Mouse (Mus musculus) A20 (cell line): ENCODE measurements around the gene Mfsd5.

Experiments
- DNase-seq: peaks from one replicate; pipeline ENCODE4 v3.0.0-alpha.2; 2011; ENCODE audit warnings: low read depth, low spot score

Mfsd5 gene

GRCm38 (mm10) chr15:102279092-102279782 is at the start of gene Mfsd5:
TSS of gene Mfsd5 (plus strand) at chr15:102279454.
- peak; percentile 96 for DNase-seq

DNA sequence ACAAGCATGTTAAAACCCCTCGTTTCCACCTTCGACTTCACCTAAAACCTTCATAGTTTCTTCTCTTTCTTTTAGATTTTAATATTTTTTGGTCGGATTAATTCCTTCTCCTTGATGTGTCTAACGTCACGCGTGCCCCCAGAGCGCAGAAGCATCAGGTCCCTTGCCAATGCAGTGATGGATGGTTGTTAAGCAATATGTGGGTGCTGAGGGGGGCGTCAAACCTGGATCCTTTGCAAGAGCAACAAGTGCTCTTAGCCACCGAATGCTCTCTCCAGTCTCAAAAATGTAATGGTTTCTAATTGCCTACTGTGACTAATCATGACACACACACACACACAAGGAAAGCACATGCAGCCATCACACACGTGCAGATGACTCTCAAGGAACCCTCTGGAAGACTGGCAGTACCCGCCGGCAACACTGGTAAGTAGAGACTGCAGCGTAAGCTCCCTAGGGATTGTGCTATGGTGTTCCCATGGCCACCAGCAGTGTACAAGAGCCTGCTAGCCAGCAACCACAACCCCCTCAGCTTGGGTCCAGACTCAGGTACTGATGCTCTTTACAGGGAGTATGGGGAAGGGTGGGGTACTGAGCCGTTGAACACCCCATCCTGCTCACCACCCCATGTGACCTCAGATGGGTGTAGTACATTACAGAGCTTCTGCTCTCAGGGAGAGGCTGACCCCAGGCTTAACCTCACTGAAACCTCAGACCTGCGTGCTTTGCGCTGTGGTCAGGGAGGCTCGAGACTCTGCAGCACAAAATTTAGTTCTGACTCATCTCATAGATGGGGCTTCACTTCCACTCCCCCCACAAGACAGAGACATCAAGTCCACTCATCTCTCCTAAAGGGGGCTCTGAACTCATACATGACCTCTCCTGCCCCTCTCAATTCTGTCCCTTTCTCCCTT is 48.6 kb upstream of the Mfsd5 start:
- DNase-seq, result no peak

- peak; percentile 32 for DNase-seq
These were observed 47.5 kb upstream of the Mfsd5 start, which contains the start of gene Itgb7 for GRCm38 (mm10) chr15:102231748-102232147. TSS of gene Itgb7 (minus strand) at chr15:102231944.

GRCm38 (mm10) chr15:102232764-102233163 is 46.5 kb upstream of the Mfsd5 start:
- no peak for DNase-seq

DNA sequence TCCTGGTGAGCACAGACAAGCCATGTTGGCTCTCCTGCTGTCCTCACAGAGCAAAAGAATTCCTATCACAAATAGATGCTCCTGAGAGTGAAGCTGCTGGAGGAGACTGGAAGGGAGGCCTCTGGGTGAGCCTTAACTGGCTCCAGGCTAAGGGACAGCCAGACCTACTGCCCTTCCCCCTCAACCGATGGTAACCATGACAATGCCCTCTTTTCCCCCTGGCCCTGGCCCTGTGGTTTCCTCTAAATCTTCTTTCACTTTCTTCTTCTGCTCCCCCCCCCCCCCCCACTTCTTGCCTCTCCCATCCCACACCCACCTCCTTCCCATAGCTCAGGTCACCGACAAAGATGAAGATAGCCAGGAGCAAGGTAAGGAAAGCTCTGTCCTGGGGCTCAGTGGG is 45.4 kb upstream of the Mfsd5 start:
- no peak for DNase-seq

DNA sequence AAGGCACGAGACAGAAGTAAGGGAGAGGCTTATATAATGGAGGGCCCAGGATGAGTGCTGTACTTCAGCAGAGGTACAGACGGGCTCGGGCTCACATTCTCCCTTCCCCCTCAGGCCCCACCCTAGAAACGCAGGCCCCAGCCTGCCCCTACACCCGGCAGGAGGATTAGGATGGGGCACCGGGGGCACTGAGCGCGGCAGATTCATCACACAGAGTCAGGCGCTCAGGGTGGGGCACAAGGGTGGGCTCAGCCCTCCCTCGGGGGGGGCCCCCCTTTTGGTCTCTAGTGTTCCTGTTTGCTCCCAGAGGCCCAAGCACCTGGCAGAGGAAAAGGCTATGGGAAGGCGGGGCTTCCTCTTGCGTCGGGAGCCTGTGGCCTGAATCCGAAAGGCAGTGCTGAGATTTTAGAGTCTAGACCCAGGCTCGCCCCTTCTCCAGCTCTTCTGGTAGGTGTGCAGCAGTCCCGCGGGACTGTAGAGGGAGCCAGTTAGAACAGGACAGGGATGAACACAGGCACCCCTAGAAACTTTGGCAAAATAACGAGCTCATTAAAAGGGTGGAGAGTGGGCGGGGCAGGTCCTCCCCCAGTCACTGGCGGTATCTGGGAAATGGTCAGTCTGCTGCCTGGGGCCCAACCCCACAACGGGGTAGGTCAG is 43.8 kb upstream of the Mfsd5 start:
- DNase-seq, result no peak

DNA sequence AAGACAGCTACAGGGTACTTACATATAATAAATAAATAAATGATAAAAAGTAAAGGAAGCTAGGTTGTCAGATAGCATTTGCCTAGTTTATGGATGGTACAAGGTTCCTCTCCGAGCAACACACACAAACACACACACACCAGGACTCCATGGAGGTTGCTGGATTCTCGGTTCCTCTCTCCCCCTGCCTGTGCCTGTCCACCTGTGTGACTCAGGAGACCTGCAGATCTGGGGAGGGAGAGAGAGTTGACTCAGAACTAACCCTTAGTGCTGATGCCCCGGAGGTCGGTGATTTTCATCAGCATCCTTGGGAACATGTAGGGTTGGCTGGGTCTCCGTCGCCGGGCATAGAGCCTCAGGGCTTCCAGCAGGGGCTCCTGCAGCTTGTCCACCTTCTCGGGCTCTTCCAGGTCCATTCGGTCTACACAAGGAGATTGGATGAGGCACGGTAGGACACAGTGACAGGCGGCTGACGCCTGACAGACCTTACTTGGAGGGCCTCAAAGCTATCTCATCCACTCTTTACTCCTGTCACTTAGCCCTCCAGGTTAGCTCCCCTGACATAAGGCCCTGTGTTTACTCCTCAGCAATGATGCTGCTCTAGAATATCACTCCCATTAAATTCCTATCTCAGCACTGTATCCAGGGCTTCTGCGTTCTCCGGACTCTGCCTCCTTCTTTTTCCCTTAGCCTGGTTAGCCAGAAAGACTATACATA is 40.6 kb upstream of the Mfsd5 start:
- DNase-seq, result no peak

GRCm38 (mm10) chr15:102239260-102239590 is 40.0 kb upstream of the Mfsd5 start:
- DNase-seq, result peak; percentile 74

GRCm38 (mm10) chr15:102239851-102240250 is 39.4 kb upstream of the Mfsd5 start:
- no peak for DNase-seq

GRCm38 (mm10) chr15:102240607-102241006 is 38.6 kb upstream of the Mfsd5 start:
- no peak for DNase-seq

DNA sequence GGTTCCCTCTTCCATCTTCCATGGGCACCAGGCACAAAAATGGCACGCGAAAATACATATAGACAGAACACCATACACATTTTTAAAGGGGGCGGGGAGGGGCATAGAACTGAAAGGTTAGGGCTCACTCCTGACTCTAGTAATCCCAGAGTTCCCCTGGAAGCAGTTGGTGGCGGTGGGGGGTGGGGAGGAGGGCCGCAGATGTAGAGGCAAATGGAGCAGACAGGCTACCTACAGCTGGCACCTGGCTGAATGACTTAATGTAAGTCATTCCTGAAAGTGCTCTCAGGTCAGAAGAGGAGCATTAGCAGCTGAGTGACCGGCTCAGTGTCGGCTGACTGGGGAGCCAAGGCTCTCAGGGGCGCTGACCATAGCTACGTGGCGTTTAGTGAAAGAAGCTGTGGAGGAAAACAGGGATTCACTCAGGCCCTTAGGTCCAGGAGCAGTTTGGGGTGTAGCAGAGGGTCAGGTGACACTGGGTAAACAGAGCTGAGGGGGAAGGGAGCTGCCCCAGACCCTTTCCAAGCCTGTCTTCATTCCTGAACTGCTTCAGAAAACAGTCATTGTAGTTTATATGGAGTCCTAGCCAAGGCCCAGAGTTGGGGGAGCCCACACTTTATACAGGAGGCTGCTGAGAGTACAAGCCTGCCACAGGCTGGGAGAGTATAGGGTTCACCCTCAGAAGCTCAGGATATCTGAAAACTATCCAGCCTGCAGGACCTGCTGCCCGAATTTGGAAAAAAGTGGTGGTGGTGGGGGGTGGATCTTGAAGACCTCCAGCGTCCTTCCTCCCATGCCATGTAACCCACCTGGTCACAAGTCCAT is 36.6 kb upstream of the Mfsd5 start:
- DNase-seq, result no peak

GRCm38 (mm10) chr15:102243229-102244190 is 35.7 kb upstream of the Mfsd5 start:
- DNase-seq, result no peak

GRCm38 (mm10) chr15:102244306-102245191 is 34.7 kb upstream of the Mfsd5 start:
- no peak for DNase-seq

DNA sequence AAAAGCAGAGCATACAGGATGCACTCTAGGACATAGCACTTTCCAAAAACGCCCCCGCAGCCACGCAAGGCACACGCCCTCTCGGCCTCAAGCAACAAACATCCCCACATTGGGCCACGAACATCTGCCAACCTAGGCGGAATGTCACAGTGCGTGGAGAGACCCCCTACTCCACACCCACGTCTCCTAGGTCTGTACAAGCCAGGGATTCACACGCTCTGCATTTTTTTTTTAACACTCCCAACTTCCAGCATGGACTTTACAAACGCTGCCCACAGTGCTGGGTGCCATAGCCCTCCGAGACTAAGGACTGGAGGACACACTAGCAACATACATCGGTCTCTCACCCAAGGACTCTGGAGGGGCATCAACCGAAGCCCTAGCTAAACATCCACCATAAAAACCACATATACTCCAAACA is 33.8 kb upstream of the Mfsd5 start:
- DNase-seq, result no peak

- DNase-seq, result peak; percentile 50
These were observed 33.1 kb upstream of the Mfsd5 start for GRCm38 (mm10) chr15:102245891-102246741.

DNA sequence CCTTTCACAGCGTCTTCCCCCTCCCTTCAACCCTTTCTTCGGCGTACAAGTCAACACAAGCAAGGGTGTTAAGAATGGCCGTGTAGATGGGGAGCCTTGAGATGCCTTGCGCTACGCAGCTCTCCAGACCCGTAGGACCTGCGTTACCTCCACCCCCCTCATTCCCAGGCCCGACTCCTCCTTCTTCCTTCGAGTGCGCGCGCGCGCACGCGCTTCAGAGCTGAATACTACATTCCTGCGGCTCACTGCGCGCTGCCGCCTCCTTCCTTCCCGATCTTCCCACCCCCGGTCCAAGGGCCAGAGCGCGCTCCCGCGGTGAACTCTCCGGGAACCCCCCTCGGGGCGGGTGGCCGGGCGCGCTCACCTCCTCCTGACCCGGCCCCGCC is 32.4 kb upstream of the Mfsd5 start:
- DNase-seq, result peak; percentile 78

- DNase-seq, result peak; percentile 43
These were observed 31.8 kb upstream of the Mfsd5 start for GRCm38 (mm10) chr15:102247252-102248130.
